Mouse (Mus musculus) intestine, postnatal 0 days (tissue): ENCODE data around the gene Ift122. TPM values are rescaled to one million over a fixed set of nuclear protein-coding genes. Genes with fewer than 3 reads are reported as not detected.
A peak's percentile ranks its signal among the peaks of the same experiment; 100 is the strongest.

ENCODE experiments used
- ATAC-seq: fragments of 200-750 bp; cut with Nextera tagmentation; 2 replicates; pipeline ENCODE4 v1.8.0; 2017; ENCODE audit warnings: mild to moderate bottlenecking, moderate TSS enrichment, moderate library complexity
- H3K27ac ChIP-seq: fragments of 300-500 bp; sonication (generic); 2 replicates; pipeline ENCODE4 v1.5.1; 2014; ENCODE audit warnings: mild to moderate bottlenecking, low read depth, low read length, moderate library complexity
- H3K27me3 ChIP-seq: fragments of 300-500 bp; sonication (generic); replicated peaks from 2 replicates; pipeline ENCODE4 v1.6.1; 2014; ENCODE audit warnings: low read length, mixed read lengths; ENCODE audit not compliant: control insufficient read depth, insufficient read depth
- H3K36me3 ChIP-seq: fragments of 300-500 bp; sonication (generic); 2 replicates; pipeline ENCODE4 v1.6.1; 2014; ENCODE audit warnings: mild to moderate bottlenecking, moderate library complexity; ENCODE audit not compliant: control insufficient read depth, insufficient read depth
- H3K4me1 ChIP-seq: fragments of 300-500 bp; sonication (generic); replicated peaks from 2 replicates; pipeline ENCODE4 v1.6.1; 2014; ENCODE audit warnings: antibody characterized with exemption, low read length, mixed read lengths; ENCODE audit not compliant: control insufficient read depth, insufficient read depth
- H3K4me2 ChIP-seq: fragments of 300-500 bp; sonication (generic); replicated peaks from 2 replicates; pipeline ENCODE4 v1.6.1; 2014; ENCODE audit warnings: low read depth, mild to moderate bottlenecking, moderate library complexity
- H3K4me3 ChIP-seq: fragments of 300-500 bp; sonication (generic); 2 replicates; pipeline ENCODE4 v1.5.1; 2014; ENCODE audit warnings: low read depth, low read length
- H3K9ac ChIP-seq: fragments of 300-500 bp; sonication (generic); 2 replicates; pipeline ENCODE4 v1.6.1; 2014; ENCODE audit warnings: mild to moderate bottlenecking, low read depth, low read length
- H3K9me3 ChIP-seq: fragments of 300-500 bp; sonication (generic); 2 replicates; pipeline ENCODE4 v1.6.1; 2016; ENCODE audit warnings: mixed run types; ENCODE audit not compliant: control insufficient read depth
- CTCF ChIP-seq: sonication (generic); IDR thresholded peaks from 2 replicates; pipeline ENCODE4 v1.5.1; 2016; ENCODE audit warnings: low read depth, mild to moderate bottlenecking, control low read depth, antibody characterized with exemption, moderate library complexity
- WGBS: fragments of 180-500 bp; shearing (Covaris S2); extraction: QIAGEN DNeasy Blood & Tissue Kit; methylation state at CpG from one replicate; pipeline ENCODE4 v1.1.7; 2014; 5-methylcytosine and 5-hydroxymethylcytosine counted together
- polyA plus RNA-seq: library from polyadenylated mRNA; unstranded; fragments of >200 nt; fragmentation: Nextera tagmentation; extraction: Ambion mirVana; gene quantifications from 2 replicates; pipeline ENCODE4 v1.2.1, GENCODE M21; 2015

Gene Ift122
- polyA plus RNA-seq, 1 experiment from 2014 or later, result 3.0 TPM

DNA sequence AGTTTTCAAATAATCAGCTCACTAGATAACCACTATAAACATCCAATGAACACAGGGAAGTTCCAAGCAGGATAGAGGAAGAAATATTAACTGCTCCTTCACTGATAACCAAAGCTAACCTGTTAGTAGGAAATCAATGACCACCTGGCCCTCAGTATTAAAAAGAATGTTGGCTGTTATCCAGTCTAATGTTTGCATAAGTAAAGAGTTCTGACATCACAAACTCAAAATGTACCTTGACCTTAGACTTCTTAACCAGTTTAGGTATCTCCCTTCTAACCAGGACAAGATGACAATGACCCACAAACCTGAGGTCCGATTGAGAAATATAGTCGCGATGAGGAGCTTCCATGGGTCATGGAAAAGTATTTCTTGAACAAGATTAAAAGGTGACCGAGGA lies 8.3 kb upstream of the Ift122 start:
- TF ChIP-seq CTCF, result no peak
- no peak for ATAC-seq
- peaks cover 16% of the 10 kb centered on the region; the same call in 1 of the 2 replicates for H3K36me3 ChIP-seq

DNA sequence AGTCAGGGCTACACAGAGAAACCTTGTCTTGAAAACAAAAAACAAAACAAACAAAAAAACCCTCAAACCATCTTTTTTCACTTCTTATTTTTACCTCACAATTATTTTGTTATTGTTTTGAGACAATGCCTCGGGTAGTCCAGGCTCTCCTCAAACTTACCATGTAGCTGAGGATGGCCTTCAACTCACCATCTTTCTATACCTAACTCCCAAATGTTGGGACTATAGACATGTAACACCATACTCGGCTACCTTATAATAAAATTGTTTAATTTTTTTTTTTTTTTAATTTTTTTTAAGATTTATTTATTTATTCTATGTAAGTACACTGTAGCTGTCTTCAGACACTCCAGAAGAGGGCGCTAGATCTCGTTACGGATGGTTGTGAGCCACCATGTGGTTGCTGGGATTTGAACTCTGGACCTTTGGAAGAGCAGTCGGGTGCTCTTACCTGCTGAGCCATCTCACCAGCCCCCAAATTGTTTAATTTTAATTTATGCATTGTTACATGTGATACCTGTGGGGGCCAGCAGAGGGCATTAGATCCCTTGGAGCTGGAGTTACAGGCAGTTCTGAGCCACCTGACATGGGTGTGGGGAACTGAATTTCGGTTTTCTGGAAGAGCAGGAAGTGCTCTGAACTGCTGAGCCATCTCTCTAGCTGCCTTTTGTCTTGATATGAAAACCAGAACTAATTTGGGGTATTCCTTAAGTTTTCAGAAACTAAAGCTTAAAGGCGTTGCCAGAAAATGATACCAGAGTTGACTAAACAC lies 6.4 kb upstream of the Ift122 start:
- TF ChIP-seq CTCF, result peak; percentile 80
- Histone ChIP-seq H3K4me1 (no peaks in the 10 kb centered on the region), H3K9me3 (no peaks in the 10 kb centered on the region), H3K27me3 (no peaks in the 10 kb centered on the region), H3K36me3 (peaks cover 13% of the 10 kb centered on the region; the same call in 1 of the 2 replicates), H3K9ac (no peak overlapping the region), H3K4me2 (no peak overlapping the region), H3K4me3 (no peak overlapping the region), H3K27ac (no peak overlapping the region)
- peak; percentile 54; the same call in 1 of the 2 replicates for ATAC-seq
- 30% methylated on average over 8 of the region's 8 CpGs for WGBS

More for the DNA sequence above, 8.3 kb upstream of the Ift122 start:
- H3K27ac ChIP-seq, result no peak overlapping the region
- no peak overlapping the region for H3K4me3 ChIP-seq
- WGBS, result 90% methylated on average over 4 of the region's 4 CpGs
- H3K9ac ChIP-seq, result no peak overlapping the region
- no peaks in the 10 kb centered on the region for H3K4me1 ChIP-seq
- H3K27me3 ChIP-seq, result no peaks in the 10 kb centered on the region
- no peaks in the 10 kb centered on the region for H3K9me3 ChIP-seq
- H3K4me2 ChIP-seq, result no peak overlapping the region

GRCm38 (mm10) chr6:115848598-115849304 lies 4.5 kb upstream of the Ift122 start:
- H3K4me1 ChIP-seq, result no peaks in the 10 kb centered on the region
- H3K27ac ChIP-seq, result no peak overlapping the region
- H3K4me3 ChIP-seq, result no peak overlapping the region
- H3K9ac ChIP-seq, result no peak overlapping the region
- WGBS, result 93% methylated on average over 10 of the region's 10 CpGs
- H3K36me3 ChIP-seq, result peaks cover 8% of the 10 kb centered on the region; the same call in 1 of the 2 replicates
- ATAC-seq, result no peak
- TF ChIP-seq CTCF, result no peak
- no peaks in the 10 kb centered on the region for H3K9me3 ChIP-seq
- no peak overlapping the region for H3K4me2 ChIP-seq
- no peaks in the 10 kb centered on the region for H3K27me3 ChIP-seq

GRCm38 (mm10) chr6:115852446-115853090 lies 702 bp upstream of the Ift122 start:
- H3K36me3 ChIP-seq, result no peaks in the 10 kb centered on the region
- H3K4me2 ChIP-seq, result peak overlapping the region; percentile 86
- H3K4me1 ChIP-seq, result no peaks in the 10 kb centered on the region
- H3K27me3 ChIP-seq, result no peaks in the 10 kb centered on the region
- ATAC-seq, result no peak
- no peaks in the 10 kb centered on the region for H3K9me3 ChIP-seq
- WGBS, result 4% methylated on average over 20 of the region's 20 CpGs
- H3K9ac ChIP-seq, result peak overlapping the region; percentile 48; the same call in 1 of the 2 replicates
- peak overlapping the region; percentile 78 for H3K27ac ChIP-seq
- no peak for TF ChIP-seq CTCF
- H3K4me3 ChIP-seq, result peak overlapping the region; percentile 57

DNA sequence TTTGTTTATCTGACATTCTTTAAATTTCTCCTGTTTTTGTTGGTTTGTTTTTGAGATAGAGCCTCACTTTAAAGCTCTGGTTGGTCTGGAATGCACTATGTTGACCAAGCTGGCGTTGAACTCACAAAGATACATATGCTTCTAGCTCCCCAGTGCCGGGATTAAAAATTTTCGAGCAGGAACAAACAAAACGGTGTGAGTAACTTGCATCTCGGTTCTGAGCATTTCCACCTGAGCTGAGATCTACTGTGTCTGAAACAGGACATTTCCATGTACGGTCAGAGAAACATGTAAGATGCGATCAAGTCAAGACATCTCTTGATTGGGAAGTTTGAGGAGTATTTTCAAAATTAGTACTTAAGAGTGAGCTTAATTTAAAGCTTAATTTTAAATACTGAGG lies 715 bp downstream of the Ift122 start:
- H3K4me2 ChIP-seq, result peak overlapping the region; percentile 86
- peak overlapping the region; percentile 57 for H3K4me3 ChIP-seq
- no peak for ATAC-seq
- H3K9me3 ChIP-seq, result no peaks in the 10 kb centered on the region
- H3K9ac ChIP-seq, result peak overlapping the region; percentile 31; the same call in 1 of the 2 replicates
- WGBS, result 39% methylated on average over 7 of the region's 7 CpGs
- no peaks in the 10 kb centered on the region for H3K36me3 ChIP-seq
- H3K27me3 ChIP-seq, result no peaks in the 10 kb centered on the region
- H3K27ac ChIP-seq, result peak overlapping the region; percentile 52; the same call in 1 of the 2 replicates
- H3K4me1 ChIP-seq, result no peaks in the 10 kb centered on the region
- TF ChIP-seq CTCF, result no peak

GRCm38 (mm10) chr6:115854432-115854831 lies 1.2 kb downstream of the Ift122 start:
- Histone ChIP-seq H3K4me3 (no peak overlapping the region), H3K4me1 (no peaks in the 10 kb centered on the region), H3K27ac (no peak overlapping the region), H3K27me3 (no peaks in the 10 kb centered on the region), H3K36me3 (no peaks in the 10 kb centered on the region), H3K9me3 (no peaks in the 10 kb centered on the region), H3K4me2 (no peak overlapping the region), H3K9ac (no peak overlapping the region)
- peak; percentile 64 for TF ChIP-seq CTCF
- ATAC-seq, result no peak
- 72% methylated on average over 2 of the region's 2 CpGs for WGBS
